Mouse (Mus musculus) lung, postnatal 10 days (tissue): ENCODE data around the gene Aldh1l1.
A peak's percentile ranks its signal among the peaks of the same experiment; 100 is the strongest.

Experiments
- DNase-seq: peaks from one replicate; pipeline ENCODE4 v3.0.0; 2021

The Aldh1l1 gene

DNA sequence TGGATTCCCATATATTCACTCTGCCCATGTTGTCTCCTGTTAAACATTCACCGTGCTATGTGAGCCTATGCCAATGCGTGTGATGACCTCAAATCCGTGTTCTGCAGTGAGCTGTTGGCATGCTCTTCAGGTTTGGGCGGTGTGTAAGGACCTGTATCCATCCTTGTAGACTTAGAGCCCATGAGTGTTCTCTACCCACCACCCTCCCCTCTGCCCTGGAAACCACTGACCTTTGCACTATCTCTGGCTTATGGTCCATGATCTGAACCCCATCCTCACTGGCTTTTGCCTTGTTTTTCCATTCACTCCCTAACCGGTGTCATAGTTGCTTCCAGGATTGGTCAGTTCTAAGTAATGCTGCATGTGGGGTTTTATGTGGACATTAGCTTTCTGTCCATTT is 67.5 kb downstream of the Aldh1l1 start:
- no peak for DNase-seq

DNA sequence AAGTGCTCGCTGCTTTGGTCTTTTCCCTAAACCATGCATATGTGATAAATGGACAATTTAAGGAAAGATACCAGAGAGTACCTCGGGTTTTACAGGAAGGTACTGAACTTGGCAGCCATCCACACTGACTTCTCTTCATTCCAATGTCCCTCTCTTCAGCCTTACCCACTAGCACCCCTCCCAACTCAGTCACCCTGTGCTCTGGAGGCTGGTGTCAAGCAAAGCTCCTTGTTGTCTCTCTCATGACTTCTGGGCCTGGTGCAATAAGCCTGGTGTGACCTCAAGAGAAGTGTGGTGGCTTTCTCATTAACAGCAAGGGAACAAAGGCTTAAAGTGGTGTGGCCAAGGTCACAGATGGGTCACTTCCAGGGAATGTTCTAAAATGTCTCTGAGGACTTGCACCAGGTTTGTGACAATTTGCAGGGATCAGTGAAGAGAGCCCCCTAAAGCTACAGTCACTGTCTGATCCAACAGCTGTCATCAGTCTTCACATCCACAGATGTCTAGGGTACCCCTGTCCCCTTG is 70.4 kb downstream of the Aldh1l1 start:
- no peak for DNase-seq

DNA sequence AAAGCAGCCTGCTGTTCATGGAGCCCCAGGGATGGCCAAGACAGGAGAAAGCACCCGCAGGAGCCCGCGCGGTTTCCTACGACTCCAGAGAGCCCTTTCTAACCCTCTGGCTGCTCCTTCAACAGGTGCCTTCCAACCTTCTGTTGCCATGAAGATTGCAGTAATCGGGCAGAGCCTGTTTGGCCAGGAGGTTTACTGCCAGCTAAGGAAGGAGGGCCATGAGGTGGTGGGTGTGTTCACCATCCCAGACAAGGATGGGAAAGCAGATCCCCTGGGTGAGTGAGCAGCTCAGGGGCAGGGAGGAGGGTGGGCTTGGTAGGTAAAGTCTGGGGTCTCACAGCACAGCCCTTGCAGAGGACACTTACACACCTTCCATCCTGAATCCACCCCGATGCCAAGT is 70.8 kb downstream of the Aldh1l1 start:
- no peak for DNase-seq

DNA sequence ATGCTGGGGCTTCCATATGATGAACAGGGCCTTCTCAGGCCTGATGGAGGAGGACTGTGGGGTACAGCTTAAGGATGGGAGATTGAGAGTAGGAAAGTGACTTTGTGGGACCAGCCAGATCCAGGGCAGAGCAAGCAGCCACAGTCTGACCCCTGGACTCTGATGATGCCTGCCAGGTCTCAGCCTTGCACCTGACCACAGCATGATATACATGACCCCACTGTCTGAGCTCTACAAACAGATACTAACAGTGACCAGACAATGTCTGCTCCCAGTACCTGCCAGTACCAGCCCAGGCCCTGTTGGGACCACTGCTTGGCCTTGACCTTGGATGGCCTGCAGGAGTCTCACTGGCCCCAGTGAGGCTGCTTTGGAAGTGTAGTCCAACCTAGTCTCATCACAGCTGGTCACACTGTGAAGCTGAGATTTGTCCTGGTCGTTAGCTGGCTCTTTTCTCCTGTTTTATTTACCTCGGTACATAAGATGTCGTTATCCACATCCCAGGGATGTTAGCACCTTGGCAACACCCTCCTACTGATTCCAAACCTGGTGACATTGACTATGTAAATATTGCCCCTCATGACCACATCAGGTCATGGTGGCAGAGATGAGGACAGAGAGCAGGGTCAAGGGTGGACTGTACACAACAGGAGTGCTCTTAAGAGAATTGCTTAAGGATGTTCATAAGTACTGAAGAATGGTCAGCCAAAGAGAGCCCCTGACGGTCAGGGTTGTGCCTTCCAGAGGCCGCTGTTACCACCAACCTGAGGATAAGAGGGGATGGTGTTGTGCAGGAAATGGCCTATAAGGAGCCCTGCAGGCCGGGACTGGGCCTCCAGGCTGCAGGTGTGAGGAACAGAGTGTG is 71.8 kb downstream of the Aldh1l1 start:
- DNase-seq, result no peak

DNA sequence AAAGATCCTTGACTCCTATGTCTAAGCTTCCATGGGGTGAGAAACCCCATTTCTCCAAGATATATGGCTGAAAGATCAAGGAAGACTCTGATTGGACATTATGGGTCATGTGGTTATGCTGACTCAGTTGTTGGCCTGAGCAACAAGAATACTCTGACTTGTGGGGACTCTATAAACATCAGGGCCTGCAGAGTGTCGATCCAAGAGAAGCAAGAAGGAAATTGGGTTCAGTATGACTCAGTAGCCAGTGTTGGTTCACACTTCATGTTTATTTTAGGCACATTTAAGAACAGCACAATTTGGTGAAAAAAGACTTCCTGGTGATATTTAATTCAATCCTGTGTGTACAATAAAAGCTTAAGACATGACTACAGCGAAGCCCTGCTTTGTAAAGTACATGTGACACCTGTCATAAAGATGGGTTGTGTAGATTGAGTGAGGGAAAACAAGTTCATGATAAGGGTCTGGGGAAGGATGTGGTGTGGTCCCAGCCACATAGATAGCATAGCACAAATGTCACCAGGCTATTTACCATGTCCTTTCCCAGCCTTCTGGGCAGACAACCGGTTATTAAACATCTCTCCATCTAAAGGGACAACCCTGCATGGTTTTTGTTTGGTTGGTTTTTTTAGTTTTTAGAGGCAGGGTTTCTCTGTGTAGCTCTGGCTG is 74.3 kb downstream of the Aldh1l1 start:
- DNase-seq, result no peak

DNA sequence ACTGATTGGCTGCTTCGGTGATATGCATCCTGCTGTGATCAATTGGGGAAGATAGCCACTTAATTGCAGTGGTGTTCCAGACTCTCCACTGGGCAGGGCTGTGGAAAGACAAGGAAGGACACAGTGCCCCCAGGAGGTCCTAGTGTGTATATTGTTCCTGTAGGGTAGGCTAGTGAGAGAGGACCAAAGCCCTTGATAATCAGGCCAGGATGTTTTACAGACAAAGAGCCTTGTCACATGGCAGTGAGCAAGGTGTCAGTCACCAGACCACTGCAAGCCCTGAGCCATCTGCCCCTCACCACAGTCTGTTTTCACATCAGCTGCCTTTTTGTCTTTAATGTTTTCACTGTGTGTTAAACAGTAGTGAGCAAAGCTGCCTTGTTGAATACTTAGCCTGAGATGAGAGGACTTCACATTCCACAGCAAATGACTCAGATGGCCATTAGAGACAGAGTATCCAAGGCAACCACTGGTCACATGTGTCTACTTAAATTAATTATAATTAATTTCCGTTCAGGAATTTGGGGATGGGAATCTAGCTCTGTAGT is 75.1 kb downstream of the Aldh1l1 start:
- DNase-seq, result peak; percentile 20

DNA sequence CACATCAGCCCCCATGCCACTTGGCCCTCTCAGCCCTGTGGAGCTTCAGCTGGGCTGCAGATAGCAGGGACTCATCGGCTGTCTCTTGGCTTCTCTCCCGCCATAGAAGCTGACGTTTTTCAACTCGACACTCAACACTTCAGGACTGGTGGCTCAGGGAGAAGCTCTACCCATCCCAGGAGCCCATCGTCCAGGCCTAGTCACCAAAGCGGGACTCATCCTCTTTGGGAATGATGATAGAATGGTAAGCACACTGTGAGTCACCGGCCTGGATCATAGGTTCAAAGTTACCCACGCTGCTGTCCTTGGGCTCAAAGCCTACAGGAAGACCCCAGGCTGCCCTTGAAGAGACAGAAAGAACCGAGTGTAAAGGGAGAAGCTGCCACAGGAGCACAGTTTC is 78.0 kb downstream of the Aldh1l1 start:
- DNase-seq, result no peak

DNA sequence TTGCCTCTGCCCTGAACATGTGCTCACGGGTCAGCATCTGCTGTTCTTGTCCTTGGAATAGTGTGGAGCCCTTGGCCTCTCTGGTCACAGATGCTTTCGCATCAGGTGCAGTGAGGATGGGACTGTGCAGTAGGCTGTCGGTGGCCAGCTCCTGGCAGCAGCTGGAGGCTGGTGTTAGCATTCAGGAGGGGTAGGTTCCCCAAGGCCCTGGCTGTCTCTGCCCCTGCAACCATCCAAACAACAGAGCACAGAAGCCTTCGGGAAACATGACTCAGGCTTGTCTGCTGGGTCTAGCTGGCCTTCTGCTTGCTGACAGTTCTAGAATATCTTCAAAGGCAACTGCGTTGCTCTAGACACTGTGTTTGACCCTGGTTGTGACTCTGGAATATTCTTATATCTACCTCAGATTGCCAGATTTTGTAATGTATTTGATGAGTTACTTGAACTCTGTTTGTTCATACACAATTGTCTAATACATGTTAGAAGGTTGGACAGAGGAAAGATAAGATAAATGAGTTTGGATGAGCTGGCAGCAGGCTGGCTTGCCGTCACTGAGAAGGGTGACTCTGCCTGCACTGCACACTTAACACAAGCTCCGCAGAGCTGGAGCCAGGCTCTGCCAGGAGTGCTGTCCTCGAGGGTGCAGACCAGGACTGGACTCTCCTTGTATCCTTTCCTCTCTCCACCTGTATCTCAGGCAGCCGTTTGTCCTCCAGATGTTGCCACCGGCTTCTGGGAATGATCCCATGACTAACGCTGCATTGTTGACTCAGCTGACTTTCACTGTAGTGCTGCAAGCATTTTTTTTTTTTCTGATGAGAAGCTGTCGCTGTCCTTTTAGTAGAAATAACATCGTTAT is 79.4 kb downstream of the Aldh1l1 start:
- no peak for DNase-seq

DNA sequence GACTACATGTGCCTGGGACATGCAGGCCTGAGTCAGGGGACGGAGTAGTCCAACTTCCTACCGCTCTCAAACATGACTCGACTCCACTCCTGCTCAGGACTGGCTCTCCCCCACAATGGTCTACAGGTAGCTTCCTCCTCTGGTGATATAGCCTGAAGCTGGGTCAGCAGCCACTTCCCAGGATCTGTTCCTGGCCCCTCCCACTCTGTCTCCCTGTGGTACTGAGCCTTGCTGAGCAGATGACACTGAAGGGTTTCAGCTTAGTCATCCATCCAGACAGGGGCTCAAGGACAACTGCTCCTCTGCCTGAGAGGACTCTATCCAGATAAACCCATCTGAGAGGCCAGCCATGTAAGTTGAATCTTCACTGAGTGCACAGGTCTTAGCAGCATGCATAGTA is 81.3 kb downstream of the Aldh1l1 start:
- no peak for DNase-seq

DNA sequence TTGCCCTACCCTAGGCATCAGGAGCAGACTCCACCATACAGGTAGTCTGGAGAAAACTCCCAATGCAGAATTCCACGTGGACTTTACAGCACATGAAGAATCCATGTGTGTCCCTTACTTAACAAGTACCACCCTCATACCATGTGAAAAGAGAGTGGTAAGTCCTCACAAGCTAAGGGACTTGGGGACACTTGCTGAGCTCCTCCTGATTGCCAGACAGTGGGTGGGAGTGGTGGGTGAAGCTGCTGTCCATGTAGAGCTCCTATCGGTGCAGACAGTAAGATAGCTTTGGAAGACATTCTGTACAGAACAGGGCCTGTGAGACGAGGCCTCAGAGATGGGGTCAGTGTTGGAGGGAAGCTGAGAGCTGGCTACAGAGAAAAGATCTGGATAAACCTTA is 81.7 kb downstream of the Aldh1l1 start:
- DNase-seq, result no peak

DNA sequence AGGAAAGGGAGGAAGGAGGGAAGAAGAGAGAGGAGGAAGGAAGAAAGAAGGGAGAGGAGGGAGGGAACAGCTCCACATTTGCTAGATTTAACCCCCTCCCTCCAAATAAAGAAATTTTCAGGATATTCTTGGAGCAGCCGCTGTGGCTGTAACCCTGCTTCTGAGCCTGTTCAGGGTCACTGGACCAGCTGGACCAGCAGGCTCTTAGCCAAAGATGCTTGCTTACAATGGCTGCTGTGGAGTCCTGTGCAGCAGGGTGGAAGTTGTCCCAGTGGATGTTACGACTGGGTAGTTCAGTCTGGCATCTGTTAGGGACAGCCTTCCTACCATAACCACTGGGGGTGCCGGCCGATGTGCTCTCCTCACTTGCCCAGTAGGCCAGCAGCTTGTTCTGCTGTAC is 82.5 kb downstream of the Aldh1l1 start:
- peak; percentile 21 for DNase-seq

DNA sequence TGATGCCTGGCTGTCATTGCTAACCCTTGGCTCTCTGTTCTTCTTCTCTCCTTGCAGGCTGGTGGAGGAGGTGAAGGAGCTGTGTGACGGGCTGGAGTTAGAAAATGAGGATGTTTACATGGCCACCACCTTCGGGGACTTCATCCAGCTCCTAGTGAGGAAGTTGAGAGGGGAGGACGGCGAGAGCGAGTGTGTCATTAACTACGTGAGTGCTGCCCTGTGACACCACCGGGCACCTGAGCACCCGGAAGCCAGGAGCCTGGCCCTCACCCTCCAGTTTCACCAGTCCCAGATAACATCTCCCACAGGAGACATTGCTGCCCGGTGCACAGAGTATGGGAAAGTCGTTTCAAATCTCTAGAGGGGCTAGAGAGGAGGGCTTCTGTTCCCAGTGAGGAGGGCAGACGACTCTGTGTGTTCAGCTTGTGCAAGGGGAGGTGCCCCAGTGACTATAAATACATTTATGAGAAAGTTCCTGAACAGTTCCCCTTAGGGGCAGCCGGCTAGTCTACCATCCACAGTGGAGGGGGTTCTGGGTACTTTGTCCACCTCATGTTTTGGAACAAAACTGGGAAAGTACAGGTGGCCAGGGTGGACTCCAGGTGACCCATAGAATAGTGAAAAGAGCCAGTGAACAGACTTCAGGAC is 83.6 kb downstream of the Aldh1l1 start:
- DNase-seq, result no peak

DNA sequence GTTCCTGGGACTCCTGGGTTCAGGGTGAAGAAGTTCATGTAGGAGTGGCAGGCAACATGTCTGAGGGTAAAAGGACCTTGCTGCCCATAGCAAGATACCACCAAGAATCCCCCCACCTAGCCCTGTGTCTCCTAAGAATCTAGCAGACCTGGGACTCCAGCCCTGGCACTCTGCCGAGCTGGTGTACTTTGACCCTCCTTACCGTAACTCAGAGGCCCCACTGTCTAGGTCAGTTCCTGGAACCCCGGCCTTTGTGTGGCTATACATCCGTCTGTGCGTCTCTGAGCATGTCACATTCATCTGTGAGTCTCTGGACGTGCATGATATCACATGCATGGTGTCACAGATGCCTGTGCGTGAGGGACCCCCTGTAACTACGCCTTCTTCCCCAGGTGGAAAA is 84.2 kb downstream of the Aldh1l1 start:
- DNase-seq, result no peak

DNA sequence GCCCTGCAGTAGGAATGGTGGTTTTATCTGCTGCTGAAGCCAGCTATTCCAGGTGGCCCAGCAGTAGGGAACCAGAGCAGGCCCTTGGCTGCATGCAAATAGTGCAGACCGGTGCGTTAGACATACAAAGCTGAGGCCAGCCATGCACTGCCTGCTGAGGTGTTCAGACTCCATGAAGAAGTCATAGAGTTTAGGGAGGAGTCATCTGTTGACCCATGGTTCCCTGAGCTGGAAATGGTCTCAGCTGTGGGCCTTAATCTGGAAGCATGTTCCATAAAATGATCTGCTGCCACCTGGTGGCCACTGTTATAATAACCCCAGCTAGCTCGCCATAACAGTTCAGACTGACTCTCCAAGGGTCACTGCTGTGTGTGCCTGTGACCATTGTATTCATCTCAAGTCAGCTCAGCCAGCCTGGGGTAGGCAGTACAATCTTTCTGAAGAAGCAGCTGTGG is 89.1 kb downstream of the Aldh1l1 start:
- DNase-seq, result peak; percentile 87

DNA sequence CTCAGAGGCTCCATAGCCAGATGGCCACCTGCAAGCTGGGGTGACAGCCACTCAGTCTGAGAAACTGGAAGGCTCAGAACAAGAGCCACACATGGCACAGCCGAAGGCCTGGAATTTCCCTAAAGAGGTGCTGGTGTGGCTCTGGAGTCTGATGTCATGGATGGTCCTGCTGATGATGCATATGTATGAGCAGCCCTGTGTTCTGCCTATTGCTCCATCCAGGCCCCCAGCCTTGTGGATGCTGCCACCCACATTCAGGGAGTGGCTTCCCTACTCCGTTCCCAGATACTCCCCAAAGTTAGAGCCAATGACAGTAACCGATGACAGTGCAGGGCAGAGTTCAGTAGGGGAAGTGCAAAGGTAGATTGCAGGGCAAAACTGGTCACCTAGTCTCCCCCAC is 91.9 kb downstream of the Aldh1l1 start:
- no peak for DNase-seq

DNA sequence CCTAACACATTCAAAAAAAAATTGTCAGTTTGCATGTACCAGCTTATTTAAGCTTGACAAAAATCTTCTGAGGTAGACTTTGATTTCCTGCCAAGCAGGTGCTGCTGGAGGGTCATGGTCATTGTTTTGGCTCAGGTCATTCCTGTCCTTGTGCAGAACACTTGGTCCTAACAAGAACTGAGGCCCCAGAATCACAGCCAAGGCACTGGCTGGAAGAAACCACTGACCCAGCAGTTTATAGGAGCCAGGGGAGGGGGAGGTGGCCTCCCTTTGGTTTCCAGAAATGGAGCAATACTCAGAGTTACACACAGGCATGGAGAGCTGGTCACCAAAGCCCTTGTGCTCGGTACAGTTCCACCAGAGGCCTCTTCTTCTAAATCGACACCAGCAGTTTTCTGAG is 96.1 kb downstream of the Aldh1l1 start:
- no peak for DNase-seq

DNA sequence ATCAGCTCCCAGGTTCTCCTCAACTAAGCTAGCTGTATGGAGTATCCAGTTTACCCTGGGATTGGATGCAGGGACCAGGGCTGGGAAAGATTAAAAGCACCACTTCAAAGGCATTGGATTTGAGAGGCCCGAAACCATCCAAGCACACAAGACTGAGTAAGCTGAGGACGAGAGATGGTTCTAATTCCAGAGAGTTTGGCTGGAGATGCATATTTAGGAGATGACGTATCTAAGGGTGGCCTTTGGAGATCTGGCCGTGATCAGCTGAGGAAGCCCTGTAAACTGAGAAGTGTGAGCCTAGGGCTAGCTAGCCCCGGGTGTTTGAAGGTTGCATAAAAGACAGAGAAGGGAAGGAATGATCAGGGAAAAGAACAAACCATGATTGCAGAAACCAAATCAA is 101.9 kb downstream of the Aldh1l1 start:
- DNase-seq, result peak; percentile 20

DNA sequence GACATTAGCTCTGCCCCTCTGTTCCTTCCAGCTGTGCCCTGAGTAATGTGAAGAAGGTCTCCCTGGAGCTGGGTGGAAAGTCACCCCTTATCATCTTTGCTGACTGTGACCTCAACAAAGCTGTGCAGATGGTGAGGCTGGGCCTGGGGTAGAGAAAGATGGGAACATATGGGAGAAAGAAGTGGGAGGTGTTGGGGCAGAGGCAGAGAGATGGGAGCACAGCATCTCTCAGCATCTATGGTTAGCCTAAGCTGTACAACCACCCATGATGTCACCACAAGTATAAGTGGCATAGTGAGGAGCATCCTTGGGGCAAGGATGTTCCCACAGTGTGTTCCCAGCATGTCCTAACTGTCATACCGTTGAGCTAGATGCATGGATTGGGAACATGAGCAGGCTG is 104.5 kb downstream of the Aldh1l1 start:
- no peak for DNase-seq

DNA sequence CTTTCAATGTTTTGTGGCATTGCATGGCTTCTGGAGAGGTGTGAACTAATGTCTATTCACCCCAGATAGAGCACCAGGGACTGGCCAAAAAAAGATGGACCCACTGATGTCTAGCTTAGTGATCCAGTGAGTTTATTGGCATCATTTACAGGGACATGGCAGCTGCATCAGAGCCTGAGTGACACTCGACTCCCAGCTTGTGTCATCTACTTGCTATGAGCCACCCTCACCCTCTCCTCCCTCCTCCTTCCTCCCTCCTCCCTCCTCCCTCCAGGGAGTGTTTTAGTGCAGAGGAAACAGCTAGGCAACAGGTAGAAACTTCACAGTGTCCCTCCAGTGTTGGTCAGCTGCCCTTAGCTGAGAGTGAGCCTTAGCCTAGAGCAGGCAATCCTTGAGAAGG is 108.7 kb downstream of the Aldh1l1 start:
- no peak for DNase-seq

DNA sequence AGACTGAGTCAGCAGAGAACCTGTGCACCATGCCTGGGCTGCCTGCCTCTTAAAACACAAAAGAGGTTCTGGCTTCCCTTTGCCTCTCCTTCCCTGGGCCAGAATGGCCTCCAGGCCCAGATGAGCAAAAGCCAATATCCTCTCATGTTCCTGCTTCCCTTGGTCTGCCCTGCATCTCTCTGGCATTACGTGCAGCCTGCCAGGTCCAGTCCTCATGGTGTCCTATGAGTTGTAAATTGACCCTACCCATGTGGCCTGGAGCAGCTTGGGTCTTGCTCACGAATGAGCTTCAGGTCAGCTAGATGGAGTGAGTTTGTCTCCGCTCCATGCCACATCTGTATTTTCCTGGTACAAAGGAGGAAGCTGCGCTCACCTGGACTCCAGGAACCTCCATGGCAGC is 110.8 kb downstream of the Aldh1l1 start:
- no peak for DNase-seq

DNA sequence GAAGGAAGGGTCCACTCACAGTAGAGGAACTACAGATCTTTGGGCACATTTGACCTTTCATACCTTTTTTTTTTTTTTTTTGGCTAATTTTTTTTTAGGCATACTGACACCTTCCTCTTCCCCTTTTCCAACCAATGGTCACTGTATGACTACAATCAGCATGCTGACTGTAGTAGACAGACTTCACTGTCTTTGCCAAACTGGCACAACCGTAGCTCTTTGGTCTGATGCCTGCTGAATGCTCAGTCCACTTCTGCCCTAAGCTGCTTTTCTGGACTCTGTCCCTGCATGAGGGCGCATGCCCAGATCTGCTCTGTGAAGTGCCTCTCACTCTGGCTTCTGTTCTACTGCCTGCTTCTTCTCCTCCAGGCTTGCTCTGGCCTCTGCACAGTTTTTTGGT is 111.4 kb downstream of the Aldh1l1 start:
- no peak for DNase-seq

DNA sequence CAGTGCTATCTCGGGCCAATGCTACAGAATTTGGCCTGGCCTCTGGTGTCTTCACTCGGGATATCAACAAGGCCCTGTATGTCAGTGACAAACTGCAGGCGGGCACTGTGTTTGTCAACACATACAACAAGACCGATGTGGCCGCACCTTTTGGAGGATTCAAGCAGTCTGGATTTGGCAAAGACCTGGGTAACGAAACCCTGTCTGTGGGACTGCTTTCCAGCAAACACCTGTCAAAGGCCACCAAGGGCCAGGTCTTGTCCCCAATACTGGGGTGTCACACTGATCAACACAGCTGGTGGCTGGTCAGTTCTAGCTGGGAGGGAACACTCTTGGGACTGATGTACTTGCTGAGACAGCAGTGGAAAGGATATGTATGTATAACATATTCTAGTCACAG is 112.0 kb downstream of the Aldh1l1 start:
- no peak for DNase-seq
